Mouse (Mus musculus) lung, postnatal 0 days (tissue): Measurements from ENCODE around the gene Cd44.

ENCODE experiments used
- CTCF ChIP-seq: IDR thresholded peaks from 2 replicates; pipeline ENCODE4 v1.5.1; 2016; ENCODE audit warnings: antibody characterized with exemption, mild to moderate bottlenecking
- EP300 ChIP-seq: IDR thresholded peaks from 2 replicates; pipeline ENCODE4 v1.6.1; 2016; ENCODE audit warnings: antibody characterized with exemption, mild to moderate bottlenecking, control low read depth

- TF ChIP-seq CTCF = no peak
- no peak for TF ChIP-seq EP300
These were observed 31.2 kb upstream of the Cd44 start for GRCm38 (mm10) chr2:102932667-102933066.
